Mouse (Mus musculus) olfactory bulb, adult 2 months (tissue): ENCODE results near the gene Map3k1.

Experiments used
- CTCF ChIP-seq: fragments of 200-500 bp; IDR thresholded peaks from 2 replicates; pipeline ENCODE4 v1.5.1; 2012; ENCODE audit warnings: low read depth, mild to moderate bottlenecking, low read length, moderate library complexity; ENCODE audit not compliant: insufficient read depth
- POLR2A ChIP-seq: fragments of 200-500 bp; IDR thresholded peaks from 2 replicates; pipeline ENCODE4 v1.6.1; 2012; ENCODE audit warnings: mild to moderate bottlenecking, low read depth, low read length, moderate library complexity; ENCODE audit not compliant: insufficient read depth

GRCm38 (mm10) chr13:111703396-111703795 lies 105.4 kb downstream of the Map3k1 start:
- no peak for TF ChIP-seq CTCF
- TF ChIP-seq POLR2A, result no peak
